10 mouse cellular contexts compared by ENCODE assay signal in the genomic region with DNA sequence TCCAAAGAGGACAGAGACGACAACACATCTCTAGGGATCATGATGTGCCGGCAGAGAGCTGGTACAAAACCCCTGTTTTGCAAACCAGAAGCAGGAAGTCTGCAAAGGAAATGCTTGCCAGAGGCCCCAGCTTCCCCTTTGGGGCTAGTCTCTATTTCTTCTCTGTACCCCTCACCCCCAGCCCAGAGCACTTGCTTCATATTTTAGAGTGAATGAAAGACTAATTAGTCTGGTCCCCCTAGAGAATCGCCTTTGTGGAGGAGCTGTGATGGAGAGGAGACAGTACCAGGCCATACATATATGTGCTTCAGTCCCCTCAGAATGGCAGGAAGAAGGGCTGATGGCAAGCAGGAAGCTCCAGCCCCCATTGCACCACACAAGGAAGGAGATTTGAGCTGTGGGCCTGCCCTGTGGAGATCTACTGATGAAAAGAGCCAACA. TPM values are rescaled to one million over a fixed set of nuclear protein-coding genes. Genes with fewer than 3 reads are reported as not detected.
A peak's percentile ranks its signal among the peaks of the same experiment; 100 is the strongest.
DNase-seq lines count a peak whose midpoint lies in the region; ATAC-seq and TF ChIP-seq lines count a peak whose summit lies in the region.
"Had no signal": no experiment of that assay in that cellular context is flagged by ENCODE, and none has a peak within 500 bp of the region (broad histone marks: within the 10 kb centered on the region; RNA-seq: fewer than 3 reads in every experiment).

No protein-coding gene starts in this region.

- peak overlapping the region; percentile 0; the same call in 1 of the 2 replicates for H3K4me2 ChIP-seq in heart, embryonic 15.5 days
- no peak overlapping the region for H3K4me2 ChIP-seq in stomach, embryonic 14.5 days (replicated peaks; ENCODE audit: low read depth, low read length)
- no peak overlapping the region for H3K4me2 ChIP-seq in stomach, postnatal 0 days (replicated peaks; ENCODE audit: low read depth)
- H3K4me2 ChIP-seq: lung, embryonic 14.5 days had no signal

- peak overlapping the region; percentile 24; the same call in 1 of the 2 replicates for H3K27ac ChIP-seq in heart, embryonic 15.5 days
- H3K27ac ChIP-seq in stomach, embryonic 14.5 days (ENCODE audit: low read length): 0 out of 2 replicates have a peak overlapping the region, but pooled peaks have one; percentile 27
- H3K27ac ChIP-seq in stomach, postnatal 0 days (replicated peaks): no peak overlapping the region; the same call in 1 of the 2 replicates

- no peak overlapping the region for H3K4me3 ChIP-seq in heart, embryonic 15.5 days
- no peak overlapping the region for H3K4me3 ChIP-seq in stomach, embryonic 14.5 days (ENCODE audit: low read depth, low read length)
- no peak overlapping the region for H3K4me3 ChIP-seq in stomach, postnatal 0 days (ENCODE audit: low read depth, low read length)

- H3K9ac ChIP-seq in heart, embryonic 15.5 days: no peak overlapping the region
- no peak overlapping the region for H3K9ac ChIP-seq in stomach, embryonic 14.5 days (replicated peaks; ENCODE audit: low read depth, low read length)
- no peak overlapping the region for H3K9ac ChIP-seq in stomach, postnatal 0 days (ENCODE audit: low read length)
- H3K9ac ChIP-seq: lung, embryonic 14.5 days had no signal

- H3K4me1 ChIP-seq in heart, embryonic 15.5 days (replicated peaks): peaks cover 44% of the 10 kb centered on the region
- peaks cover 2% of the 10 kb centered on the region; the same call in 1 of the 2 replicates for H3K4me1 ChIP-seq in stomach, embryonic 14.5 days (ENCODE audit: control insufficient read depth, insufficient read depth, low read length)
- no peaks in the 10 kb centered on the region for H3K4me1 ChIP-seq in stomach, postnatal 0 days (replicated peaks; ENCODE audit: control insufficient read depth, insufficient read depth)

- no peak for TF ChIP-seq CTCF in stomach, postnatal 0 days (IDR thresholded peaks at IDR 0.05; ENCODE audit: low read depth)

- ATAC-seq in heart, embryonic 15.5 days (replicated peaks; ENCODE audit: insufficient number of reproducible peaks, insufficient read depth, low FRiP score, low read depth): no peak
- no peak for ATAC-seq in stomach, embryonic 14.5 days (ENCODE audit: insufficient number of reproducible peaks, insufficient read depth, low FRiP score, low read depth)
- no peak for ATAC-seq in stomach, postnatal 0 days (ENCODE audit: low FRiP score, low TSS enrichment)

- H3K27me3 ChIP-seq in heart, embryonic 15.5 days: no peaks in the 10 kb centered on the region
- H3K27me3 ChIP-seq in stomach, embryonic 14.5 days (ENCODE audit: control insufficient read depth, insufficient read depth, low read length): no peaks in the 10 kb centered on the region
- H3K27me3 ChIP-seq in stomach, postnatal 0 days (ENCODE audit: control insufficient read depth, insufficient read depth, low read length): no peaks in the 10 kb centered on the region

- DNase-seq in heart, postnatal 36 days: no peak
- no peak for DNase-seq in stomach, postnatal 0 days (ENCODE audit: low spot score)
- peak; percentile 42 to 48 for DNase-seq in monocyte, adult 2 months (ENCODE audit: low read depth in 1 of 2, low spot score in 2 of 2)
- no peak for DNase-seq in embryo, embryonic 11 days
- DNase-seq in embryo, embryonic 10.5 days (ENCODE audit: low spot score): no peak
- no peak for DNase-seq in right cerebral cortex, postnatal 14 days
- DNase-seq: lung, embryonic 14.5 days; right cerebral cortex, postnatal 4 days had no signal

- H3K36me3 ChIP-seq in heart, embryonic 15.5 days: no peaks in the 10 kb centered on the region
- no peaks in the 10 kb centered on the region for H3K36me3 ChIP-seq in stomach, embryonic 14.5 days (ENCODE audit: control insufficient read depth, insufficient read depth, low read length)
- no peaks in the 10 kb centered on the region for H3K36me3 ChIP-seq in stomach, postnatal 0 days (ENCODE audit: control insufficient read depth, insufficient read depth, low read length)

- TF ChIP-seq EP300 in stomach, postnatal 0 days (optimal IDR thresholded peaks at IDR 0.05): no peak

- 49% methylated on average over 3 of the region's 3 CpGs for WGBS in heart, embryonic 15.5 days
- WGBS in stomach, embryonic 14.5 days: 83% methylated on average over 3 of the region's 3 CpGs
- 69% methylated on average over 3 of the region's 3 CpGs for WGBS in stomach, postnatal 0 days

- intact Hi-C loops in heart, postnatal 36 days (cut with DNase I): no loop called here

- no peaks in the 10 kb centered on the region for H3K9me3 ChIP-seq in heart, embryonic 15.5 days (replicated peaks)
- no peaks in the 10 kb centered on the region for H3K9me3 ChIP-seq in stomach, embryonic 14.5 days (ENCODE audit: control insufficient read depth, low read depth, low read length)
- H3K9me3 ChIP-seq in stomach, postnatal 0 days (ENCODE audit: control insufficient read depth, low read length): no peaks in the 10 kb centered on the region

RNA-seq across cellular contexts. Expression of a gene that starts 10.7 kb away (rescaled TPM):
- polyA plus RNA-seq in heart, embryonic 15.5 days (2015; fragmentation: Nextera tagmentation; extraction: Ambion mirVana): 9.2 and 13.9 TPM in 2 replicates
- total RNA-seq in heart, postnatal 36 days (2021): 1 to 10 TPM; 8.5 to 9.5 TPM
- 13.6 and 13.8 TPM in 2 replicates for polyA plus RNA-seq in stomach, embryonic 14.5 days (2014; fragmentation: Nextera tagmentation; extraction: Ambion mirVana)
- polyA plus RNA-seq in stomach, postnatal 0 days (2015; fragmentation: Nextera tagmentation; extraction: Ambion mirVana): 4.6 and 4.8 TPM in 2 replicates

Comparison
In these comparisons a context has a peak if more than half of its experiments do, and no peak if none do; other contexts are left out.
1. DNase-seq: peak in monocyte, adult 2 months (2 of 2); none in heart, postnatal 36 days (0 of 2), stomach, postnatal 0 days (single experiment), embryo, embryonic 11 days (single experiment), embryo, embryonic 10.5 days (single experiment) and right cerebral cortex, postnatal 14 days (single experiment).